Mouse (Mus musculus) thymus, adult 2 months (tissue): ENCODE measurements around the gene Rnd1.

Experiments
- CTCF ChIP-seq: fragments of 200-500 bp; IDR thresholded peaks from 2 replicates; pipeline ENCODE4 v1.5.1; 2012; ENCODE audit warnings: mild to moderate bottlenecking, control low read depth, low read length, moderate library complexity, borderline replicate concordance; ENCODE audit not compliant: control insufficient read depth, poor library complexity, insufficient read depth; ENCODE audit errors: extremely low read depth
- POLR2A ChIP-seq: fragments of 200-500 bp; IDR thresholded peaks from 2 replicates; pipeline ENCODE4 v1.6.1; 2012; ENCODE audit warnings: mild to moderate bottlenecking, low read length, control low read depth, moderate library complexity; ENCODE audit not compliant: control insufficient read depth, poor library complexity, insufficient read depth; ENCODE audit errors: extremely low read depth

- no peak for TF ChIP-seq CTCF
- TF ChIP-seq POLR2A = no peak
These were observed 20.1 kb downstream of the Rnd1 start for GRCm38 (mm10) chr15:98656982-98657751.
